Mouse (Mus musculus) kidney, postnatal 0 days (tissue): ENCODE results near the gene Grm8. TPM values are rescaled to one million over a fixed set of nuclear protein-coding genes. Genes with fewer than 3 reads are reported as not detected.

ENCODE experiments used
- ATAC-seq: fragments of 200-750 bp; cut with Nextera tagmentation; replicated peaks from 2 replicates; pipeline ENCODE4 v1.8.0; 2017; ENCODE audit warnings: low read depth, moderate number of reproducible peaks, moderate TSS enrichment, moderate library complexity; ENCODE audit not compliant: low FRiP score
- DNase-seq: peaks from one replicate; pipeline ENCODE4 v3.0.0-alpha.2; 2016; ENCODE audit warnings: low spot score
- H3K27ac ChIP-seq: fragments of 300-500 bp; sonication (generic); 2 replicates; pipeline ENCODE4 v1.5.1; 2014; ENCODE audit warnings: mild to moderate bottlenecking
- H3K27me3 ChIP-seq: fragments of 300-500 bp; sonication (generic); 2 replicates; pipeline ENCODE4 v1.6.1; 2014; ENCODE audit warnings: low read length, mixed read lengths; ENCODE audit not compliant: insufficient read depth
- H3K36me3 ChIP-seq: fragments of 300-500 bp; sonication (generic); 2 replicates; pipeline ENCODE4 v1.6.1; 2014; ENCODE audit warnings: low read length, mixed read lengths; ENCODE audit not compliant: insufficient read depth
- H3K4me1 ChIP-seq: fragments of 300-500 bp; sonication (generic); replicated peaks from 2 replicates; pipeline ENCODE4 v1.6.1; 2014; ENCODE audit warnings: antibody characterized with exemption, low read length, mixed read lengths; ENCODE audit not compliant: insufficient read depth
- H3K4me2 ChIP-seq: fragments of 300-500 bp; sonication (generic); 2 replicates; pipeline ENCODE4 v1.6.1; 2014; ENCODE audit warnings: mild to moderate bottlenecking, low read length, moderate library complexity, mixed read lengths
- H3K4me3 ChIP-seq: fragments of 300-500 bp; sonication (generic); replicated peaks from 2 replicates; pipeline ENCODE4 v1.5.1; 2014; ENCODE audit warnings: low read depth, low read length
- H3K9ac ChIP-seq: fragments of 300-500 bp; sonication (generic); 2 replicates; pipeline ENCODE4 v1.6.1; 2014; ENCODE audit warnings: low read depth, low read length
- H3K9me3 ChIP-seq: fragments of 300-500 bp; sonication (generic); replicated peaks from 2 replicates; pipeline ENCODE4 v1.6.1; 2016; ENCODE audit warnings: low read length, inconsistent platforms, mixed read lengths
- CTCF ChIP-seq: IDR thresholded peaks from 2 replicates; pipeline ENCODE4 v1.5.1; 2016; ENCODE audit warnings: antibody characterized with exemption, low read depth, mild to moderate bottlenecking, moderate library complexity
- WGBS: fragments of 180-500 bp; shearing (Covaris S2); extraction: QIAGEN DNeasy Blood & Tissue Kit; methylation state at CpG from one replicate; pipeline ENCODE4 v1.1.7; 2014; 5-methylcytosine and 5-hydroxymethylcytosine counted together
- polyA plus RNA-seq: library from polyadenylated mRNA; unstranded; fragments of >200 nt; fragmentation: Nextera tagmentation; extraction: Ambion mirVana; gene quantifications from 2 replicates; pipeline ENCODE4 v1.2.1, GENCODE M21; 2015

Grm8 gene
- polyA plus RNA-seq, 1 experiment from 2014 or later: 0.21 TPM

DNA sequence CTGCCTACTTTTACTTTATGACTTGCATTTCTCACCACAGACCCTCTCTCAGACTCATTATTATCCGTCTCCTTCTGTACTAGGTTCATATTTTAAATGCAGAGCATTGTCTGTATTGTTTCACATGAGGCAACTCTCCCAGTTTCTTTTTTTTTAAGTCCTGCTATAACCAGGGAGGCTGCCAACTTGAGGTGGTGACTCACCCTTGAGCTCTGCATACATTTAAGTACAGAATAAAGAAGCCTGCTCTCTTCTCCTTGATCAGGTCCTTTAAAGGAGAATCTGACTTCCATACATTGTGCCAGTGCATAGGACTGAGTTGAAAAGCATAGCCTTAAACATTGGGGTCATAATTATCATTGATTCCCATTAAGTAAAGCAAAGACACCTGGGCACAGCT is 488.5 kb downstream of the Grm8 start:
- no peak for ATAC-seq
- Histone ChIP-seq H3K27me3 (no peaks in the 10 kb centered on the region), H3K9ac (no peak overlapping the region), H3K4me3 (no peak overlapping the region), H3K4me2 (no peak overlapping the region), H3K27ac (no peak overlapping the region), H3K4me1 (no peaks in the 10 kb centered on the region), H3K36me3 (no peaks in the 10 kb centered on the region), H3K9me3 (no peaks in the 10 kb centered on the region)
- no peak for TF ChIP-seq CTCF
- DNase-seq: no peak
- 79% methylated on average over 1 of the region's 1 CpGs for WGBS

DNA sequence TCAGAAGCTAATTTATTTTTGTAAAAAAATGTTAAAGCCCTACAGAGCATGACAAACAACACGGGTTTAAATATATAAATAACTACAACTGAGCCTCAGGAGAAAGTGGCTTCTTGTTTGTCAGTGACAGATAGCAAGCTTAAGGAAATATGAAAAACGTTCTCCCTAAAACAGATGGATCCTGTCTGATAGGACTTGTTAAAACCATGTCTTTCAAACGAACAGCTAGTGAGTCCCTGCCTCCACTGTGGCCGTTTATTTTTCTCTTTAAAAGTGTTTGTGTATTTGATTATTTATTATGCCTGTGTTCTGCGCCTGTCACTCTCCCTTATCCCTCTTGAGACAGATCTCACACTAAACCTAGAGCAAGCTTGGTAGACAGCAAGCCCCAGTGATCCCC is 489.9 kb downstream of the Grm8 start:
- TF ChIP-seq CTCF: no peak
- no peak overlapping the region for H3K4me2 ChIP-seq
- no peaks in the 10 kb centered on the region for H3K36me3 ChIP-seq
- ATAC-seq (no peak), DNase-seq (no peak)
- H3K4me1 ChIP-seq: no peaks in the 10 kb centered on the region
- WGBS: 49% methylated on average over 5 of the region's 5 CpGs
- no peak overlapping the region for H3K27ac ChIP-seq
- no peak overlapping the region for H3K4me3 ChIP-seq
- H3K9me3 ChIP-seq: no peaks in the 10 kb centered on the region
- H3K9ac ChIP-seq: no peak overlapping the region
- no peaks in the 10 kb centered on the region for H3K27me3 ChIP-seq

DNA sequence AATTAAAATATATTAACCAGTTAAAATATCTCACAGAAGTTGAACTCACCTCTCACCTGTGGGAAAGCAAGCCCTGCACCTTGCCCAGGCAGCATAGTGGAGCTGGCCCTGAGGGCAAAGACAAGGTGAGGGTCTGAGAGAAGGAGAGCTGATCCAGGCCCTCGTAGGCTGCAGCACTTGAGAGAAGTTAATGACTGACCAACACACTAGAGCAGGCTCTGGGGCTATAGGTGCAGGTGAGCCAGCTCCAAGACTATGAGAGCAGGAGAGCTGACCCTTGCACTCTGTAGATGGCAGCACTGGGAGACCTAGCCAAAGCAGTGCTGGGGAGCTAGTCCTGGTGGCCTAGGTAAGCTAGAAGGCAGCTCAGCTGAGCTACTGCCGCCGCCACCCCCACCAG is 499.1 kb downstream of the Grm8 start:
- Histone ChIP-seq H3K27ac (no peak overlapping the region), H3K36me3 (no peaks in the 10 kb centered on the region), H3K9me3 (no peaks in the 10 kb centered on the region), H3K4me1 (no peaks in the 10 kb centered on the region), H3K27me3 (no peaks in the 10 kb centered on the region), H3K9ac (no peak overlapping the region), H3K4me3 (no peak overlapping the region), H3K4me2 (no peak overlapping the region)
- TF ChIP-seq CTCF: peak; percentile 20; the same call in 1 of the 2 replicates
- DNase-seq (no peak), ATAC-seq (peak; percentile 81)
- 73% methylated on average over 3 of the region's 3 CpGs for WGBS

DNA sequence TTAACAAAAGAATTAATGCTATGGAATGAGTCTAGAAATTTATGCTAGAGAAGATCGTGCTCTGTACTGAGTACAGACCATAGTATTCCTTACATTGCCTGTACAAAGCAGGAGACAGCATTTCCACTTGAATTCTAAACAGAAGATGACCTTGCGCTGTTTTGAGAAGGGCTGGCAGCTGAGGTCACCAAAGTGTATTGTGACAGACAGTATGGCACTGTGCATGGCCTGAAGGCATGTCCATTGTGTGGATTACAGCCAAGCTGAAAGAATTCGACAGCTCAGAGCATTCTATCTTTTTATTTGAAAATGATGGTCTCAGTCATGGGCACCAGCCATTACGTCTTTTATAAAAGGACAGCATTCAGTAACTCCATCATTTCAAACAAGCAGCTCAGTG is 517.5 kb downstream of the Grm8 start:
- Histone ChIP-seq H3K27me3 (no peaks in the 10 kb centered on the region), H3K4me3 (no peak overlapping the region), H3K4me1 (no peaks in the 10 kb centered on the region), H3K9me3 (no peaks in the 10 kb centered on the region), H3K4me2 (no peak overlapping the region), H3K36me3 (no peaks in the 10 kb centered on the region), H3K9ac (no peak overlapping the region), H3K27ac (no peak overlapping the region)
- ATAC-seq: no peak
- 87% methylated on average over 4 of the region's 4 CpGs for WGBS
- no peak for TF ChIP-seq CTCF
- DNase-seq: no peak

DNA sequence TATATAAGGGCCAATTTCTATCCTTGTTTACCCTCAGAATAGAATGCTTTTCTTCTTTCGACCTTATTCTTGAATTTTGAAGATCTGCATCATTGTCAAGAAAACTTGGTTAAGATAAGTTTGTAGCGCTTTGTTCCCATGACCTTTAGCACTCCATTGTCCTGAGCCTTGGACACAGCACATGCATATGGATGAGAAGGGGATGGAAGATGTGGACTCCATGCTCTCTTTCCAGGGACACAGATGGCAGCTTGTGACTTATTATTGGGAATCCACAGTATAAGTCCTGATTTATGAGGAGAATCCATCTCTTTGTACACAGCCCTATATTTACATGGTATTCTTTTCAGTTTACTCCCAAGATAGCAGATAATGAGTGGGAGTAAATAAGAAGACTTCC is 554.5 kb downstream of the Grm8 start:
- Histone ChIP-seq H3K27ac (no peak overlapping the region), H3K36me3 (no peaks in the 10 kb centered on the region), H3K4me3 (no peak overlapping the region), H3K27me3 (no peaks in the 10 kb centered on the region), H3K4me1 (no peaks in the 10 kb centered on the region), H3K4me2 (no peak overlapping the region), H3K9ac (no peak overlapping the region), H3K9me3 (no peaks in the 10 kb centered on the region)
- WGBS: 79% methylated on average over 2 of the region's 2 CpGs
- no peak for ATAC-seq
- TF ChIP-seq CTCF: no peak
- DNase-seq: no peak

DNA sequence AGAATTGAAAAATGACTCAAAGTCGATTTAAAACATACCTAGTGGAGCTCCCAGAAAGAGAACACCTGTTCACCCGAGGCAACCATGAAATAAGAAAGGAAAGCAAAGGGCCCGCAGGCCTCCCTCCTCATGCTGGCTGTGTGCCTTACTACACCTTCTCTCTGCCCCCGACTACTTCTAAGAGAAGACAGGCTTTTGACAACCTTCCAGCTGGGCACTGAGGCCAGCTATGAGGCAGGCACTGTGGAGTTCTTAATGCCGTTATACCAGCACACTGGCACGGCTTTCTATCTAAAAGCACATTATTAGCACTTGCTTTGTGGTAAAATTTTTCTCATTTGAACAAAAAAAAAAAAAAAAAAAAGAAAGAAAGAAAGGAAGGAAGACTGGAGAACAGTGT is 589.5 kb downstream of the Grm8 start:
- H3K9me3 ChIP-seq: no peaks in the 10 kb centered on the region
- H3K36me3 ChIP-seq: no peaks in the 10 kb centered on the region
- no peak overlapping the region for H3K4me3 ChIP-seq
- no peak overlapping the region for H3K9ac ChIP-seq
- WGBS: 75% methylated on average over 6 of the region's 6 CpGs
- H3K4me2 ChIP-seq: no peak overlapping the region
- no peaks in the 10 kb centered on the region for H3K27me3 ChIP-seq
- H3K27ac ChIP-seq: no peak overlapping the region
- no peak for ATAC-seq
- no peak for TF ChIP-seq CTCF
- no peaks in the 10 kb centered on the region for H3K4me1 ChIP-seq
- no peak for DNase-seq

DNA sequence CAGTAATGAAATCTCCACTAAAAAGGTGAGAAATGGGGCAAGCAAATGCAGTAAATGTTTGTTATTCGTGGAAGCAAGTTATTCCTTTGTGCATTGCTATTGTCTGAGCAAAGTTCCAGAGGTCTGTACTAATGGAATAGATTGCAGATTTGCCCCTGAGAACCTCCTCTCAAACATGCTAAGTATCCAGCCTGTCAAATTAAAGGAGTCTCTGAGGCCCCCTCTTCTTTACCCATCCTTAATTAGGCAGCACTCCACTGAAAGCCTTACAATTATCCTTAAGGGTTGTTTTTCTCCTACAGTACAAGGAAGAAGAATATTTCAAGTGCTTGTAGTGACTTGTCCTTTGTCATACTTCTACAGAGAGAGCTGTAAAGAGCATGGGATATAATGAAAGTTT is 617.4 kb downstream of the Grm8 start:
- TF ChIP-seq CTCF: no peak
- Histone ChIP-seq H3K27ac (no peak overlapping the region), H3K4me2 (no peak overlapping the region), H3K9me3 (no peaks in the 10 kb centered on the region), H3K9ac (no peak overlapping the region), H3K4me1 (no peaks in the 10 kb centered on the region), H3K4me3 (no peak overlapping the region), H3K36me3 (no peaks in the 10 kb centered on the region), H3K27me3 (no peaks in the 10 kb centered on the region)
- WGBS: 60% methylated on average over 1 of the region's 1 CpGs
- no peak for ATAC-seq
- DNase-seq: no peak
